Mouse (Mus musculus) lung, embryonic 14.5 days (tissue): ENCODE data around the gene Clcnkb. TPM values are rescaled to one million over a fixed set of nuclear protein-coding genes. Genes with fewer than 3 reads are reported as not detected.
A peak's percentile ranks its signal among the peaks of the same experiment; 100 is the strongest.

Experiments used
- ATAC-seq: fragments of 200-750 bp; cut with Nextera tagmentation; 2 replicates; pipeline ENCODE4 v1.8.0; 2017; ENCODE audit warnings: mild to moderate bottlenecking, moderate TSS enrichment, moderate library complexity; ENCODE audit not compliant: insufficient read depth
- DNase-seq: peaks from one replicate; pipeline ENCODE4 v3.0.0-alpha.2; 2015
- H3K27ac ChIP-seq: fragments of 300-500 bp; sonication (generic); 2 replicates; pipeline ENCODE4 v1.5.1; 2014; ENCODE audit warnings: low read depth, mild to moderate bottlenecking, moderate library complexity
- H3K27me3 ChIP-seq: fragments of 300-500 bp; sonication (generic); 2 replicates; pipeline ENCODE4 v1.6.1; 2014; ENCODE audit warnings: low read length, control low read depth; ENCODE audit not compliant: insufficient read depth
- H3K36me3 ChIP-seq: fragments of 300-500 bp; sonication (generic); 2 replicates; pipeline ENCODE4 v1.6.1; 2014; ENCODE audit warnings: control low read depth; ENCODE audit not compliant: insufficient read depth
- H3K4me1 ChIP-seq: fragments of 300-500 bp; sonication (generic); 2 replicates; pipeline ENCODE4 v1.6.1; 2014; ENCODE audit warnings: antibody characterized with exemption, control low read depth; ENCODE audit not compliant: insufficient read depth
- H3K4me2 ChIP-seq: fragments of 300-500 bp; sonication (generic); 2 replicates; pipeline ENCODE4 v1.6.1; 2014; ENCODE audit warnings: mild to moderate bottlenecking
- H3K4me3 ChIP-seq: fragments of 300-500 bp; sonication (generic); 2 replicates; pipeline ENCODE4 v1.5.1; 2014; ENCODE audit warnings: low read depth, low read length
- H3K9ac ChIP-seq: fragments of 300-500 bp; sonication (generic); 2 replicates; pipeline ENCODE4 v1.6.1; 2014
- H3K9me3 ChIP-seq: fragments of 300-500 bp; sonication (generic); 2 replicates; pipeline ENCODE4 v1.6.1; 2016; ENCODE audit warnings: low read depth, low read length, control low read depth
- CTCF ChIP-seq: IDR thresholded peaks from 2 replicates; pipeline ENCODE4 v1.5.1; 2016; ENCODE audit warnings: antibody characterized with exemption, low read depth
- WGBS: fragments of 180-500 bp; shearing (Covaris S2); extraction: QIAGEN DNeasy Blood & Tissue Kit; methylation state at CpG from one replicate; pipeline ENCODE4 v1.1.7; 2014; 5-methylcytosine and 5-hydroxymethylcytosine counted together
- polyA plus RNA-seq: library from polyadenylated mRNA; unstranded; fragments of >200 nt; fragmentation: Nextera tagmentation; extraction: Ambion mirVana; gene quantifications from 2 replicates; pipeline ENCODE4 v1.2.1, GENCODE M21; 2014

The Clcnkb gene
- polyA plus RNA-seq, 1 experiment from 2014 or later: not detected

- DNase-seq (peak; percentile 55), ATAC-seq (no peak)
- no peak for TF ChIP-seq CTCF
- H3K27ac ChIP-seq: peak overlapping the region; percentile 59; the same call in 1 of the 2 replicates
- no peaks in the 10 kb centered on the region for H3K9me3 ChIP-seq
- 46% methylated on average over 10 of the region's 10 CpGs for WGBS
- H3K27me3 ChIP-seq: no peaks in the 10 kb centered on the region
- no peak overlapping the region for H3K4me3 ChIP-seq
- H3K4me2 ChIP-seq: peak overlapping the region; percentile 79; the same call in 1 of the 2 replicates
- H3K36me3 ChIP-seq: no peaks in the 10 kb centered on the region
- H3K9ac ChIP-seq: no peak overlapping the region
- H3K4me1 ChIP-seq: peaks cover 3% of the 10 kb centered on the region; the same call in 1 of the 2 replicates
Observed at GRCm38 (mm10) chr4:141426796-141427745, 11.3 kb upstream of the Clcnkb start.

GRCm38 (mm10) chr4:141425484-141426479 lies 10.0 kb upstream of the Clcnkb start:
- Histone ChIP-seq H3K27ac (peak overlapping the region; percentile 70), H3K4me3 (peak overlapping the region; percentile 37), H3K4me2 (peak overlapping the region; percentile 79), H3K4me1 (peaks cover 8% of the 10 kb centered on the region; the same call in 1 of the 2 replicates), H3K9ac (peak overlapping the region; percentile 48), H3K9me3 (no peaks in the 10 kb centered on the region), H3K27me3 (no peaks in the 10 kb centered on the region), H3K36me3 (no peaks in the 10 kb centered on the region)
- TF ChIP-seq CTCF: no peak
- ATAC-seq (peak; percentile 78), DNase-seq (peak; percentile 59)
- whole genome bisulfite sequencing: 3% methylated on average over 36 of the region's 36 CpGs

GRCm38 (mm10) chr4:141423691-141424431 lies 8.0 kb upstream of the Clcnkb start:
- 0 out of 2 replicates have a peak overlapping the region, but pooled peaks have one; percentile 4 for H3K4me2 ChIP-seq
- no peak overlapping the region for H3K9ac ChIP-seq
- ATAC-seq (no peak), DNase-seq (no peak)
- H3K4me1 ChIP-seq: peaks cover 13% of the 10 kb centered on the region; the same call in 1 of the 2 replicates
- H3K27me3 ChIP-seq: no peaks in the 10 kb centered on the region
- H3K27ac ChIP-seq: no peak overlapping the region
- no peak for TF ChIP-seq CTCF
- H3K4me3 ChIP-seq: no peak overlapping the region
- WGBS: 78% methylated on average over 13 of the region's 13 CpGs
- H3K9me3 ChIP-seq: no peaks in the 10 kb centered on the region
- no peaks in the 10 kb centered on the region for H3K36me3 ChIP-seq

- no peak overlapping the region for H3K9ac ChIP-seq
- H3K4me1 ChIP-seq: peaks cover 13% of the 10 kb centered on the region; the same call in 1 of the 2 replicates
- no peaks in the 10 kb centered on the region for H3K9me3 ChIP-seq
- H3K27ac ChIP-seq: no peak overlapping the region
- 77% methylated on average over 5 of the region's 5 CpGs for WGBS
- no peaks in the 10 kb centered on the region for H3K27me3 ChIP-seq
- no peaks in the 10 kb centered on the region for H3K36me3 ChIP-seq
- no peak for ATAC-seq
- no peak for DNase-seq
- 0 out of 2 replicates have a peak overlapping the region, but pooled peaks have one; percentile 4 for H3K4me2 ChIP-seq
- H3K4me3 ChIP-seq: no peak overlapping the region
- no peak for TF ChIP-seq CTCF
Observed at GRCm38 (mm10) chr4:141423288-141423687, 7.5 kb upstream of the Clcnkb start.

GRCm38 (mm10) chr4:141422841-141423240 lies 7.0 kb upstream of the Clcnkb start:
- Histone ChIP-seq H3K4me2 (no peak overlapping the region), H3K4me3 (no peak overlapping the region), H3K9ac (no peak overlapping the region), H3K27me3 (no peaks in the 10 kb centered on the region), H3K36me3 (no peaks in the 10 kb centered on the region), H3K27ac (no peak overlapping the region), H3K9me3 (no peaks in the 10 kb centered on the region), H3K4me1 (peaks cover 13% of the 10 kb centered on the region; the same call in 1 of the 2 replicates)
- WGBS: 70% methylated on average over 5 of the region's 5 CpGs
- no peak for TF ChIP-seq CTCF
- DNase-seq: no peak
- no peak for ATAC-seq

- 46% methylated on average over 14 of the region's 14 CpGs for WGBS
- Histone ChIP-seq H3K4me3 (peak overlapping the region; percentile 0; the same call in 1 of the 2 replicates), H3K9me3 (no peaks in the 10 kb centered on the region), H3K27me3 (no peaks in the 10 kb centered on the region), H3K9ac (peak overlapping the region; percentile 10; the same call in 1 of the 2 replicates), H3K36me3 (no peaks in the 10 kb centered on the region), H3K4me2 (no peak overlapping the region; the same call in 1 of the 2 replicates), H3K27ac (peak overlapping the region; percentile 33), H3K4me1 (peaks cover 10% of the 10 kb centered on the region; the same call in 1 of the 2 replicates)
- no peak for ATAC-seq
- TF ChIP-seq CTCF: no peak
- peak; percentile 71 for DNase-seq
Observed at GRCm38 (mm10) chr4:141421423-141421822, 5.6 kb upstream of the Clcnkb start.
